Mouse (Mus musculus): Measurements from ENCODE around the gene Cfap70. TPM values are rescaled to one million over a fixed set of nuclear protein-coding genes. Genes with fewer than 3 reads are reported as not detected.

Cfap70 gene
- total RNA-seq, 2 experiments from 2014 or later, result 0.95 to 2.2 TPM

GRCm38 (mm10) chr14:20400071-20400470 lies 52.0 kb downstream of the Cfap70 start:
- no peak overlapping the region for H3K27ac ChIP-seq
- no peak for DNase-seq (ENCODE audit: extremely low spot score in 1 of 2, low spot score in 2 of 2)
- H3K4me3 ChIP-seq, result no peak overlapping the region
- peak; percentile 76 for TF ChIP-seq CTCF (IDR thresholded peaks at IDR 0.05)
- intact Hi-C loops (cut with DNase I), result loop anchor here (2.0 to 5.0 kb wide), 3 partner anchors 47 to 261 kb away; partner anchors contain the start of gene Ppp3cb

- TF ChIP-seq CTCF (IDR thresholded peaks at IDR 0.05), result peak; percentile 42
- H3K27ac ChIP-seq, result no peak overlapping the region
- intact Hi-C loops (cut with DNase I), result no loop called here
- no peak for DNase-seq (ENCODE audit: extremely low spot score in 1 of 2, low spot score in 2 of 2)
- no peak overlapping the region for H3K4me3 ChIP-seq
Measured at GRCm38 (mm10) chr14:20398864-20399263, 53.2 kb downstream of the Cfap70 start.

- DNase-seq (ENCODE audit: extremely low spot score in 1 of 2, low spot score in 2 of 2), result no peak
- intact Hi-C loops (cut with DNase I), result no loop called here
- H3K4me3 ChIP-seq, result no peak overlapping the region
- H3K27ac ChIP-seq, result no peak overlapping the region
- TF ChIP-seq CTCF (IDR thresholded peaks at IDR 0.05), result no peak
Measured at GRCm38 (mm10) chr14:20397220-20397619, 54.8 kb downstream of the Cfap70 start.

GRCm38 (mm10) chr14:20393205-20393913 lies 58.7 kb downstream of the Cfap70 start, which contains the start of gene Mrps16:
Mrps16 (minus strand) TSS chr14:20393634.
- peak; percentile 89 to 95 for DNase-seq (ENCODE audit: extremely low spot score in 1 of 2, low spot score in 2 of 2)
- peak; percentile 100 for TF ChIP-seq CTCF (IDR thresholded peaks at IDR 0.05)
- intact Hi-C loops (cut with DNase I), result loop anchor here (1.0 to 5.0 kb wide), 2 partner anchors 45 to 571 kb away; partner anchors contain the start of genes Ecd, Fam149b and Rtraf
- Histone ChIP-seq H3K27ac (peak within 1 kb of the TSS; percentile 97), H3K4me3 (peak within 1 kb of the TSS; percentile 99)

GRCm38 (mm10) chr14:20392326-20392725 lies 59.7 kb downstream of the Cfap70 start:
- no peak for TF ChIP-seq CTCF (IDR thresholded peaks at IDR 0.05)
- Histone ChIP-seq H3K27ac (no peak overlapping the region), H3K4me3 (no peak overlapping the region)
- intact Hi-C loops (cut with DNase I), result loop anchor here (5.0 kb wide), 1 partner anchor 570 kb away; the partner anchor contains the start of gene Rtraf
- no peak for DNase-seq (ENCODE audit: extremely low spot score in 1 of 2, low spot score in 2 of 2)

- TF ChIP-seq CTCF (IDR thresholded peaks at IDR 0.05), result no peak
- no peak overlapping the region; the same call in 1 of the 2 replicates for H3K27ac ChIP-seq
Measured at GRCm38 (mm10) chr14:20389446-20390079, 62.5 kb downstream of the Cfap70 start.

GRCm38 (mm10) chr14:20388441-20389129 lies 63.4 kb downstream of the Cfap70 start, which contains the start of gene Dnajc9:
Dnajc9 (minus strand) TSS chr14:20388910.
- DNase-seq (ENCODE audit: extremely low spot score in 1 of 2, low spot score in 2 of 2), result peak; percentile 96
- no peak for TF ChIP-seq CTCF (IDR thresholded peaks at IDR 0.05)
- Histone ChIP-seq H3K27ac (peak within 1 kb of the TSS; percentile 89), H3K4me3 (peak within 1 kb of the TSS; percentile 68)
- intact Hi-C loops (cut with DNase I), result no loop called here

More at GRCm38 (mm10) chr14:20389446-20390079, 62.5 kb downstream of the Cfap70 start:
- intact Hi-C loops (cut with DNase I), result loop anchor here (5.0 kb wide), 1 partner anchor 567 kb away; the partner anchor contains the start of gene Rtraf
- peak overlapping the region; percentile 68 for H3K4me3 ChIP-seq
- no peak for DNase-seq (ENCODE audit: extremely low spot score in 1 of 2, low spot score in 2 of 2)

GRCm38 (mm10) chr14:20379753-20380430 lies 72.1 kb downstream of the Cfap70 start:
- no peak for DNase-seq (ENCODE audit: extremely low spot score in 1 of 2, low spot score in 2 of 2)
- TF ChIP-seq CTCF (IDR thresholded peaks at IDR 0.05), result no peak
- no peak overlapping the region for H3K4me3 ChIP-seq
- H3K27ac ChIP-seq, result no peak overlapping the region
- intact Hi-C loops (cut with DNase I), result no loop called here

GRCm38 (mm10) chr14:20379087-20379640 lies 72.9 kb downstream of the Cfap70 start:
- intact Hi-C loops (cut with DNase I), result no loop called here
- TF ChIP-seq CTCF (IDR thresholded peaks at IDR 0.05), result no peak

GRCm38 (mm10) chr14:20378313-20379061 lies 73.5 kb downstream of the Cfap70 start:
- no peak overlapping the region for H3K27ac ChIP-seq
- DNase-seq (ENCODE audit: extremely low spot score in 1 of 2, low spot score in 2 of 2), result no peak
- peak; percentile 50 for TF ChIP-seq CTCF (IDR thresholded peaks at IDR 0.05)
- H3K4me3 ChIP-seq, result no peak overlapping the region
- intact Hi-C loops (cut with DNase I), result no loop called here

More at GRCm38 (mm10) chr14:20379087-20379640, 72.9 kb downstream of the Cfap70 start:
- no peak overlapping the region for H3K27ac ChIP-seq
- no peak for DNase-seq (ENCODE audit: extremely low spot score in 1 of 2, low spot score in 2 of 2)
- no peak overlapping the region for H3K4me3 ChIP-seq
